Comparison of ENCODE assay signal across 10 mouse cellular contexts in genomic region chr2:93780528-93780927, GRCm38 (mm10).
"Had no signal": no experiment of that assay in that cellular context is flagged by ENCODE, and none has a peak within 500 bp of the region (broad histone marks: within the 10 kb centered on the region; RNA-seq: fewer than 3 reads in every experiment).

No protein-coding gene starts in this region.

- H3K4me2 ChIP-seq: limb, embryonic 15.5 days; liver, embryonic 12.5 days; midbrain, embryonic 12.5 days; neural tube, embryonic 15.5 days had no signal

- H3K9ac ChIP-seq: limb, embryonic 15.5 days; liver, embryonic 12.5 days; neural tube, embryonic 15.5 days had no signal

- H3K36me3 ChIP-seq: limb, embryonic 15.5 days; midbrain, embryonic 12.5 days had no signal

- H3K27ac ChIP-seq: left cerebral cortex, adult 2 months; liver, embryonic 12.5 days; midbrain, embryonic 12.5 days; stomach, postnatal 0 days had no signal

- H3K9me3 ChIP-seq: limb, embryonic 15.5 days; liver, embryonic 12.5 days; midbrain, embryonic 12.5 days; neural tube, embryonic 15.5 days had no signal

- ATAC-seq: liver, embryonic 12.5 days had no signal

- H3K27me3 ChIP-seq: limb, embryonic 15.5 days; liver, embryonic 12.5 days; midbrain, embryonic 12.5 days; neural tube, embryonic 15.5 days had no signal

- H3K4me3 ChIP-seq: left cerebral cortex, adult 2 months; limb, embryonic 15.5 days; liver, embryonic 12.5 days; midbrain, embryonic 12.5 days; myocyte; neural tube, embryonic 15.5 days had no signal

- DNase-seq: right cerebral cortex, adult 18-20 months; thymus, adult 18-20 months; thymus, postnatal 14 days had no signal
